Mouse (Mus musculus): Measurements from ENCODE around the gene Pcbp2. TPM values are rescaled to one million over a fixed set of nuclear protein-coding genes. Genes with fewer than 3 reads are reported as not detected.

Gene Pcbp2
- 105 and 113 TPM in 2 replicates for polyA plus RNA-seq (2015; fragmentation: Nextera tagmentation; extraction: Ambion mirVana)

GRCm38 (mm10) chr15:102470183-102470604 is at the start of gene Pcbp2:
Pcbp2 (plus strand) TSS chr15:102470539.

GRCm38 (mm10) chr15:102445146-102445545 is 25.2 kb upstream of the Pcbp2 start, which contains the start of gene Amhr2:
Amhr2 (plus strand) TSS chr15:102445367.

GRCm38 (mm10) chr15:102458904-102459317 is 11.4 kb upstream of the Pcbp2 start, which contains the start of gene Prr13:
Prr13 (plus strand) TSS chr15:102459028.

GRCm38 (mm10) chr15:102503447-102503846 is 33.1 kb downstream of the Pcbp2 start, which contains the start of gene Gm10337:
Gm10337 (plus strand) TSS chr15:102503722.

GRCm38 (mm10) chr15:102516728-102517404 is 46.5 kb downstream of the Pcbp2 start, which contains the start of gene Map3k12:
Map3k12 (minus strand) TSS chr15:102517064.

GRCm38 (mm10) chr15:102517976-102518858 is 47.9 kb downstream of the Pcbp2 start, which contains the start of gene Tarbp2:
Tarbp2 (plus strand) TSS chr15:102518192.

GRCm38 (mm10) chr15:102524892-102525485 is 54.6 kb downstream of the Pcbp2 start, which contains the start of gene Npff:
Npff (minus strand) TSS chr15:102524942.

Other genes starting within 250 kb of the Pcbp2 start
- 1.8 and 2.2 TPM in 2 replicates for gene Itgb7, start 238.6 kb upstream of the Pcbp2 start, polyA plus RNA-seq (2015; fragmentation: Nextera tagmentation; extraction: Ambion mirVana)
- 8.4 and 11.5 TPM in 2 replicates for gene Rarg, start 213.0 kb upstream of the Pcbp2 start, polyA plus RNA-seq (2015; fragmentation: Nextera tagmentation; extraction: Ambion mirVana)
- gene Gm9918, start 200.0 kb upstream of the Pcbp2 start, polyA plus RNA-seq (2015; fragmentation: Nextera tagmentation; extraction: Ambion mirVana): 0.06 TPM in 1 of 2 replicates, not detected in the other
- gene Mfsd5, start 191.1 kb upstream of the Pcbp2 start, polyA plus RNA-seq (2015; fragmentation: Nextera tagmentation; extraction: Ambion mirVana): 30.0 and 37.6 TPM in 2 replicates
- gene Espl1, start 174.3 kb upstream of the Pcbp2 start, polyA plus RNA-seq (2015; fragmentation: Nextera tagmentation; extraction: Ambion mirVana): 2.5 and 3.5 TPM in 2 replicates
- gene Pfdn5, start 144.4 kb upstream of the Pcbp2 start, polyA plus RNA-seq (2015; fragmentation: Nextera tagmentation; extraction: Ambion mirVana): 270 and 314 TPM in 2 replicates
- 30.0 and 30.5 TPM in 2 replicates for gene Myg1, start 138.8 kb upstream of the Pcbp2 start, polyA plus RNA-seq (2015; fragmentation: Nextera tagmentation; extraction: Ambion mirVana)
- gene Aaas, start 119.8 kb upstream of the Pcbp2 start, polyA plus RNA-seq (2015; fragmentation: Nextera tagmentation; extraction: Ambion mirVana): 11.4 and 14.4 TPM in 2 replicates
- gene Sp7, start 103.4 kb upstream of the Pcbp2 start, polyA plus RNA-seq (2015; fragmentation: Nextera tagmentation; extraction: Ambion mirVana): 0.13 and 0.35 TPM in 2 replicates
- gene Sp1, start 64.4 kb upstream of the Pcbp2 start, polyA plus RNA-seq (2015; fragmentation: Nextera tagmentation; extraction: Ambion mirVana): 3.3 and 4.0 TPM in 2 replicates
- 7.8 and 9.7 TPM in 2 replicates for gene Amhr2, start 25.2 kb upstream of the Pcbp2 start, polyA plus RNA-seq (2015; fragmentation: Nextera tagmentation; extraction: Ambion mirVana)
- gene Prr13, start 11.5 kb upstream of the Pcbp2 start, polyA plus RNA-seq (2015; fragmentation: Nextera tagmentation; extraction: Ambion mirVana): 36.5 and 44.9 TPM in 2 replicates
- gene Gm10337, start 33.2 kb downstream of the Pcbp2 start, polyA plus RNA-seq (2015; fragmentation: Nextera tagmentation; extraction: Ambion mirVana): 1.8 TPM in 1 of 2 replicates, not detected in the other
- gene Map3k12, start 46.5 kb downstream of the Pcbp2 start, polyA plus RNA-seq (2015; fragmentation: Nextera tagmentation; extraction: Ambion mirVana): 4.0 and 4.2 TPM in 2 replicates
- 62.3 and 70.0 TPM in 2 replicates for gene Tarbp2, start 47.7 kb downstream of the Pcbp2 start, polyA plus RNA-seq (2015; fragmentation: Nextera tagmentation; extraction: Ambion mirVana)
- 0.94 and 1.3 TPM in 2 replicates for gene Npff, start 54.4 kb downstream of the Pcbp2 start, polyA plus RNA-seq (2015; fragmentation: Nextera tagmentation; extraction: Ambion mirVana)
- gene Gm28047, start 154.5 kb downstream of the Pcbp2 start, polyA plus RNA-seq (2015; fragmentation: Nextera tagmentation; extraction: Ambion mirVana): 0.14 TPM in 1 of 2 replicates, not detected in the other
- gene Atf7, start 154.9 kb downstream of the Pcbp2 start, polyA plus RNA-seq (2015; fragmentation: Nextera tagmentation; extraction: Ambion mirVana): 24.2 and 29.9 TPM in 2 replicates
- 91.0 and 109 TPM in 2 replicates for gene Atp5g2, start 201.8 kb downstream of the Pcbp2 start, polyA plus RNA-seq (2015; fragmentation: Nextera tagmentation; extraction: Ambion mirVana)